Mouse (Mus musculus) telencephalon, adult 2 months (tissue): ENCODE data around the gene Spcs1.

Experiments
- DNase-seq: peaks from one replicate; pipeline ENCODE4 v3.0.0-alpha.2; 2011; ENCODE audit warnings: low read depth, low spot score

The Spcs1 gene

DNA sequence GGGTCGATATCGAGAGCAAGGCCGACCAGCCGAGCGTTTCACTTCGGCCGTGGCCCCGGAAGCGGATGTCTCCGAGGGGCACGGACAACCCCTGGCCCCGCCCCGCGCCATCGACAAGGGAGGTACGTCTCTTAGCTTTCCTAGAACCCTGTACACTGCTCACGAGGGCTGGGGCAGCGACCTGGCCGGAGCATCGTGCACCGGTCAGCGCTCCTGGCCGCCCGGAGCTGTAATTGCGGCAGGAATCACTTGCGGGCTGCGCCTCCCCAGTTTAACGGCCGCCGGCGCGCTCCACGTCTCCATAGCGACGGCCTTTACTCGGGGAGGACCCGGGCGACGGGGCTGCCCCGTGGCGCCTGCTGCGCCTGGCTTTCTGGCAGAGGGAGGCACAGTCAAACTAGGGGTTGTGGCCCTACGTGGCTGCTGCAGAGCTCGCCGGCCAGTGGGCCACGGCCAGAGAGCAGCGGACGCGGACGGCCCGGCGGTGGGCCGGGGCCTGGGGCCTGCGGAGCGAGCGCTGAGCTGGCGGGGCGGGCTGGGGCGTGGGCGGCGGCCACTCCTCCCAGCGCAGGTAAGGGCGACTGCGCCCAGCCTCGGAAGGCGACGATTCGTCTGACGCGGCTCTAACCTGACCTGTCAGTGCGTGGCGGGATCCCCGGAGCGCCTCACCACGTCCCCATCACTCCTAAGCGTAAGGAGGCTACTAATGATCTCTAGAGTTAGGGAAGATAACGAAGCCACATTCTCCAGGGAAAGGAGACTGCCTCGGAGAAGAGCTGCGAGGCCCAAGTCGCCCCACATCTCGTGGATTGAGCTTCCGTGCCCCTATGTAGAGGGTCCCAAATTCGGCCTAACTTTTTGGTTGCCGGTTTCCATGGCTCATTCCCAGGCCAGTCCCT lies at the start of gene Spcs1, which contains the start of gene Glt8d1:
Gene Spcs1 (minus strand): TSS at position 366 of the 899 bp plus-strand sequence.
Gene Glt8d1 (plus strand): TSS at position 94 of the 899 bp plus-strand sequence.
- peak; percentile 65 for DNase-seq

DNA sequence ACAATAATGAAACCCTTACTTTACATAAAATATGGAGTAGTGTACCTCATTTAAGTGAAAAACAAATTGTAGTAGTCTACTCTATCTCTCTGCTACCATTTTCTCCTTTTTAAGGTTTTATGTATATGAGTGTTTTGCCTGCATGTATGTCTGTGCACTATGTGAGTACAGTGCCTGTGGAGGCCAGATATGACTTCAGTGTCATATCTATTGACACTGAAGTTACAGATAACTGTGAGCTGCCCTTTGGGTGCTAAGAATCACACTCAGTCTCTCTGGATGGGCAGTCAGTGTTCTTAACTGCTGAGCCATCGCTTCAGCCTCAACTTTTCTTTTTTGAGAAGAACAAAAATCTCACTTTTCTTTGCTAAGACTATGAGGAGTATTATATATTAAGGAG lies 44.3 kb upstream of the Spcs1 start:
- no peak for DNase-seq

DNA sequence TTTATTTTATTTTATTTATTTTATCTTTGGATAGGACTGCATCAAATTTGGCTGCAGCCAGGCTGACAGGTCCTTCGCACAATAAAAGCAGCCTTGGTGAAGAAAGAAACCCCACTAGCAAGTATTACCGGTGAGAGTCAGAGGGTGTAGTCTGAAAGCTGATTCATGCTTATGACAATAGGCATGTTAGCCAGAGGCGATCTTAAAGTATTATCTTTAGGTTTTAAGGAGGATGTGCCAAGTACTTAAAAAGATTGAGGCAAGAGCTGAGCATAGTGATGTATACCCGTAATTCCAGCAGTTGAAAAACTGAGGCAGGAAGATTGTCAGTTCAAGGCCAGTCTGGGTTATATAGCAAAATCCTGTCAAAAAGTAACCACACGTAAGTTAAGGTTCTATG lies 43.8 kb upstream of the Spcs1 start:
- DNase-seq, result no peak

DNA sequence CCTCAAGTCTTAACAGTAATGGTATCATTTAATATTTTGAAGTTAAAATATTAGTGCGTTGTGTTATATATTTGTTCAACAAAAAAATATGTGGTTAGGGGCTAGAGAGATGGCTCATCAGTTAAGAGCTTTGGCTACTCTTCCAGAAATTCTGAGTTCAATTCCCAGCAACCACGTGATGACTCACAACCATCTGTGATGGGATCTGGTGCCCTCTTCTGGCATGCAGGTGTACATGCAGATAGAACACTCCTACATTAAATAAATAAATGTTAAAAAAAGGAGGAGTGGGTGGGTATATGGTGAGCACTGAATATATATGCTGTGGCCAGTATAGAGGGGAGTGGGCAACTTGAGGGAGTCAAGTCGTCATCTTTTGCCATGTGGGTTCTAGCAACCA lies 24.3 kb upstream of the Spcs1 start:
- DNase-seq, result no peak

DNA sequence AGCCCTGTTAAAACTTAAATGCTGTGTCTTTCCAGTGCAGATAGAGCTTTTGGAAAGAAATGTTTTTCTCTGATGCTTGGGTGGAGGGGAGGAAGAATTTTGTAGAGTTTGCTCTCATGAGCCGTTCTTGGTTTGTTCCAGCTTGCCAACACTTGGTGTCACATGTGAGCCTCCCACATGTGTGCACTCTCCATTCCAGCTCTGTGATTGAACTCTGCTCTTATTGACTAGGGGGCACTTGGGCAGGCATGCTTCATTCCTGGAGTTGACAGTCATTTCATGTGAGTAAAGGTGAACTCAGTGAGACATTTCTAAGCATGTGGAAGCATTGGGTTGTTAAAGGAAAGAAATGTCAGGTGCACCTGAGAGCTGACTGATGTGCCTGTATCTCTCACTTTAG lies 21.1 kb upstream of the Spcs1 start:
- no peak for DNase-seq

DNA sequence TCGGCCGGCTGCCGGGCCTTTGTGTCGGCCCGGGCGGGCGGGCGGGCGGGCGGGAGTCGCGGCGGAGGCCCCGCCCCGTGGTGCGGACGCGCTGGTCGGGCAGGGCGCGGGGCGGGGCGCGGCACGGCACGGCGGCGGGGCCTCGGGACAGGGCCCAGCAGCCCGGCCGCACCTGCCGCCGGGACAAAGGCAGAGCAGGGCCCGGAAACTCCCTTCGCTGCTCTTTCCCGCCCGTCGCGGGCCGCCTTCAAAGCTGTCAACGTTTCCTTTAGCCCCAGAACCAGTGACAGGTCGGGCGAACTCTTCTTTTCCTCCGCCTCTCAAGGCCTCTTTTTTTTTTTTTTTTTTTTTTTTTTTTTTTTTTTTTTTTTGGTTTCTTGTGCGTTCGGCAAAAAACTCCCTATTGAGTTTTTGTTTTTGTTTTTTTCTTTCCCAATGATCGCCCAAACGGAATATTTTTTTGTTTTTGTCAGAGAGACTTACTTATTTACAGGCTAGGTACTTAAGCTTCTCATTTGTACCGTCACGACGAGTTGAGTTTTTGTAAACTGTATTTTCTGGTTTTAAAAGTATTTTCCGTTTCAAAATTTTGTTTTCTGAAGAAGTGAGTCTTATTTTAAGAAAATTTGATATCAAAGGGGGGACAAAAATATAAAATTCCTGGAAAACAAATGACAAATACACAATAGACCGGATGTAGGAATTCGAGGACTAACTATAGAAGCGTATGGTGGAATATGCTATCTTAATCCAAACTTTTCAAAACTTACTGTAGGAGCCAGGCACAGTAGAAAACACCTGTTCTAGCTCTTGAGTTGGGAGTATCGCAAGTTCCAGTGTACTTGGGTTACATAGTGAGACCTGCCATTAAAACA lies 18.1 kb upstream of the Spcs1 start:
- peak; percentile 31 for DNase-seq

DNA sequence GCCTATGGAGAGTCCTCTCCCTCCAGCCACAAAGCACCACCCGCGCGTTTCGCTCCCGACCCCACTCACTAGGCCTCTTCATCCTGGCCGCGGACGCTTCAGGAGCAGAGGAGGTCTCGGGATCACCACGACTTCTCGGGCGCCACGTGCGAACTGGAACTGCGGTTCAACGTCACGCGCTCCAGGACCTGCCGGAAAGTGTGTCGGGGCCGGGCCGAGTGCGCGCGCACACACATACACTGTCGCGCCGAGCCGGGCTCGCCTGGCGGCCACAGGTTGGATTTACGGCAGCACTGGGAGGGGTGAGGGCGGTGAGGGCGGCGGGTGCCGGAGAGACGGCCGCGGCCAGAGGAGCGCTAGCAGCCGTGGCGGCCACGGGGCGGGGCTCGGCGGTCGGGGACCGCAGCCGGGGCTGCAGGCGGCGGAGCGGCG lies 17.4 kb upstream of the Spcs1 start, which contains the start of the genes Pbrm1 and Gnl3:
Gene Pbrm1 (plus strand): TSS at position 279 of the 432 bp plus-strand sequence.
Gene Gnl3 (minus strand): TSS at position 293 of the 432 bp plus-strand sequence.
- peak; percentile 94 for DNase-seq

DNA sequence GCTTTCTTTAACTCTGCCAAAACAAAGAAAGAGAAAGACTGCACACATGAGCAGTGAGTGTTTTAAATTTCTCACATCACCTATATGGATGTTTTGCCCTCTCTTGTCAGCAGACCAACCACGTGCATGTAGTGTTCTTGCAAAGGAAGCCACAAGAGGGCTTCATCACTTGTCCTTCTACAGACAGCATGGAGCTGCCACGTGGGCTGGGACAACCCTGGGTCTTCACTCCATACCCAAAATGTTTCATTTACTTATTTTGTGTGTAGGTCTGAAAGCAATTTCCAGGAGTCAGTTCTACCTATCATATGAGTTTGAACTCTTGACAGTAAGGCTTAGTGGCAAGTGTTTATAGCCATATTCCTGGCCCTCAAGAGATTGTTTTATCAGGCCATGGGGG lies 16.4 kb upstream of the Spcs1 start:
- peak; percentile 8 for DNase-seq

DNA sequence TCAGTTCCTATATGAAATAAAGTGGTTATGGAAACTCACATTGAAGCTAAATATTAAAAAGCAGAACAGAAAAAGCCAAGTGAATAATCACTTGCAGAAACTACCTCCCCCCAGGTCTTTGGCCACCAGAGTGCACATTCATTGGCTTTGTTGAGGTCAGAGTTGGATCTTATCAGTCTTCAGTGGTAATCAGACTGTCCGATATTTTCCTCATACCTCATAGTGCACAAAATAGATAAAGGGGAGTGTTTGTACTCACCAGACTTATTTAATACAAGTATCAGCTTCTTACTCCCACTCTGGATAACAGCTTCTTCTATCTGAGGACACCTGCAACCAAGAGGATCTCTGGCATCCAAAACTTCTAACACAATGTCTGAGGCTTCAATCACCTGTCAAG lies 14.6 kb upstream of the Spcs1 start:
- no peak for DNase-seq

DNA sequence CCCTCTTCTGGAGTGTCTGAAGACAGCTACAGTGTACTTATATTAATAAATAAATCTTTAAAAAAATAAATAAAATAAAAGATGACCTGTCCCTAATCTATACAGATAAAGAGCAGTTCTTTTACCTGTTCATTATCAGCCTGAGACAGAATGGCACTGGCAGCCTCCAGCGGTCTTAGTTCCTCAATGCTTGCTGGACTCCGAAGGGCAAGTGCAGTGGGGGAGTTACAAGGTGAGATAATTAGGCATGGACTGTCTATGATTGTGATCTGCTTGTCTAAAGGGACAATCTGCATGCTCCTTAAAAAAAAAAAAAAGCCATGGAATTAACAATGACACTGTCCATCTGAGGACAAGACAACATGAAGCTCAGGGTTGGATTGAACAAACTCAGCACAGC lies 12.5 kb upstream of the Spcs1 start:
- no peak for DNase-seq

DNA sequence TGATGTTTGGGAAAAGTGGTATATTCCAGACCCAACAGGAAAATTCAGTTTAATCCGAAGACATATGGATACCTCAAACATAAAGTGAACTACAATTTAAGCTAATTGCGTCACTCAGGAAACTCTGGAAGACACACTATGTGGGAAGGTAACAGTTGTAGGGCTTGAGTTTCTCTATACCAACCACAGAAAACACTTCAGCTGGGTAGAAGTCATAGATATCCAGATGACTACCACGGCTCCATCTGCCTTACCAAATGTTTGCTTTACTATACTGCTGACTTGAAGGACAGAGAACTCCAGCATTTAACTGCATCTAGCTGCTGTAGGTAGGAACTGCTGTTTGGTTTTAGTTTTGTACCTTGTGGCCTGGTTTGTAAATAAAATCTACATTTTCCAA lies 10.1 kb upstream of the Spcs1 start:
- DNase-seq, result peak; percentile 34

DNA sequence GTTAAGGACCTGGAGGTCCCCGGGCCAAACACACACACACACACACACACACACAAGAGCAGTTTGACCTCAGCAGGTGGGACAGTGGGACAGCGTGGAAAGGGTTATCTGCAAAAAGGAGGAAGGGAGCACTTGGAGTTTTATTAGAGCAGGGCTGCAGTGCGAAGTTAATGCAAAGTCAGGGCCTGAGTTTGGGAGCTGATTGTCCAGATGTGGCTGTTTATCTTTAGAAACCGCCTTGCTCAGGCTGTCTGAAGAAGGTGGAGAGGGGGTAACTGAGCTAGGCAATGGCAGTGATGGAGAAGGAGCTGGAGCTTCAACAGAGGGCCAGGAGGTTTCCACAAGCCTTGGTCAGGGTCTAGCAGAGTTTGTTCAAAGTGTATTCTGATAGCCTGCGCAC lies 5.3 kb upstream of the Spcs1 start:
- no peak for DNase-seq

DNA sequence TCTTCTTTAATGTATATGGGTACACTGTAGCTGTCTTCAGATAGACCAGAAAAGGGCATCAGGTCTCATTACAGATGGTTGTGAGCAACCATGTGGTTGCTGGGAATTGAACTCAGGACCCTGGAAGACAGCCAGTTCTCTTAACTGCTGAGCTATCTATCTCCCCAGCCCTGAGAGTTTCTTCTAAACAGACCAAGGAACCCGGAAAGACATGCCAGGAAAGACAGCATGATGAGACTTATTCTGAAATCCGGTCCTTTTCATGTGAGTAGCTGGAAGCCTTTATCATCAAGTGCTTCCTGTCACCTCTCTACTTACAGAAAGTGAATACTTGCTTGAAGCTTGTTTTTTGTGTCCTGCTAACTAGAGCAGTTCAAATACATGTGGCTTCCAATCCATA lies 3.1 kb upstream of the Spcs1 start:
- no peak for DNase-seq

DNA sequence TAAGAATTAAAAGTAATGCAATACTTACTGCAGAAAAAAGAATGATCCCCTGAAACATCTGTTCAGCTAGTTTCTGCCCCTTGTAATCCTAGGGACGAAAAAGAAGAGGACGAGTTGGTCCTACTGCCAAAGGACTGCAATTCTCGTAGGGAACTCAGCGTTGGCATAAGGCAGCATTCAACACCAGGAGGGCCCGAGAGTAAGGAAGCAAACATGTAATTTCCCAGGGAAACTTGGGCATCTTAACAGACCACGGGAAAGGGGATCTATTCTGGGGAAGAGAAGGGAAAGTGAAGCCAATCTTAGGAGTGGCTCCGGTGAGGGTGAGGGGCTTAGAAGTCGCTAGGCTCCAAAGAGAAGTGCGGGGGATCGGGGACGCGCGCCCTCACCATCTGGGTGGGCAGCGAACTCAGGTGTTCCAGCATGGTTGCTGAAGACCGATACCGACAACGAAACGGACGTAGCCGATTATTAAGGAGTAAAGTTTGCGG lies 611 bp downstream of the Spcs1 start:
- peak; percentile 6 for DNase-seq

DNA sequence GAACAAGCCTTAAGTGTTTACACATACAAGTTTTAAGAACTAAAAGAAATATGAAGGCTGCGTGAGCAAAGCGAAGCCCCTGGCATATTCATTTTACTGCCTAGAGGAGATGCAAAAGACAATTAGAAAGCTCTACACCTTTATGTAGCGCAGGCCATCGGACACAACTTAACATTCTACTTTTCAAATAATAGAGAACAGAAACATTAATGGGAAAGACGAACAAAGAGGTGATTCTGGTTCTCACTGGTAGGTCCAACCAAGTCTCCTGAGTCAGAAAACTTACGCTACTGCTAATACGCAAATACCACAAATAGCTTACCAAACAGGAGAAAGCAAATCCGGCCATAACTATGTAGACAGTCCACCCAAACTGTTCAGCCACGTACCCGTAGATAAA lies 1.1 kb downstream of the Spcs1 start:
- no peak for DNase-seq

DNA sequence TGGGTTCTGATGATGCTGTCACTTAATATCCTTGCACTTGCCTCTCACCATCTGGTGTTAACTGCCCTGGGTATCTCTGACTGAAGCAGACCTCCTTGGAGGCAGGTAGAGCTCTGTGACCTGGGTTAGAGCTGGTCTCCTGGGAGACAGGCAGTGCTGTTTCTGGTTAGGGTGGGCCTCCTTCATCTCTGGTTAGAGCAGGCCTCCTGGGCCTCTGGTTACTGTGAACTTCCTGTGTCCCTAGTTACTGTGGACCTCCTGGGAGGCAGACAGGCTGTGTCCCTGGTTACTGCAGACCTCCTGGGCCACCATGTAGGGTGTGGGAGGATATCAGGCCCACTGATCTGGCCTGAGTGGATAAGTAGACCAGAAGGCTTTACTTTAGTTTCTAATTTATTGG lies 5.1 kb downstream of the Spcs1 start:
- DNase-seq, result no peak

DNA sequence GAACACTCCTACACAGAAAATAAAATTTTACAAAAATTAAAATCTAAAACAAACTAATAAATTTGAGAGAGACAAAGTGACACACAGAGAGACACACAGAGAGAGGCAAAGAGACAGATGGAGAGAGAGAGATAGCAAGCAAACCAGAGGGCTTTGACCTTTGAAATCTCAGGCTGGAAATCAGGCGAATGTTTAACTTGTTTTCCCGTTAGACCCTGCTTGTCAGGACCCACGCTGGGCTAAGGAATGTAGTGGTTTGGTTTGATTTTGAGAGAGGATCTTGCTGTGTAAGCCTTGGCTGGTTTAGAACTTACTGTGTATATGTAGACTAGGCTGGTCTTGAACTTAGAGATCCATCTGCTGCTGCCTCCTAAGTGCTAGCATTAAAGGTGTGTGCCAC lies 25.2 kb downstream of the Spcs1 start:
- no peak for DNase-seq

DNA sequence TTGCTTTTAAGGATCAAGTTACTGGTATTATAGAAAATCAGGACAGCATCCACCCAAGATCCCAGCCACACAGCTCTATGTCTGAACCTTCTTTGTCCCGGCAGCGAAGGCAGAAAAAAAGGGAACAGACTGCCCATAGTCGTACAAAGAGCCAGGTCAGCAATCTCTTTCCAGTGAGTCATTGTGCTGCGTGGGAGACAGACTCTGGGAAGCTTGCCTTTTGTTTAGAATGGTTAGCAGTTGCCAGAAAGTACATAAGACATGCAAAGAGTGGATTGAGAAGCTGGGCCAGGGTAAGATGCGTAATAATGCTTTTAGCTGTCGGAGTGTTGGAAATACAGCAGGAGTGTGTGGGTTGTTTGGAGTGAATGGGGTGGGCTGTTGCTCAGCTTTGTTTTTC lies 27.3 kb downstream of the Spcs1 start:
- DNase-seq, result peak; percentile 87

DNA sequence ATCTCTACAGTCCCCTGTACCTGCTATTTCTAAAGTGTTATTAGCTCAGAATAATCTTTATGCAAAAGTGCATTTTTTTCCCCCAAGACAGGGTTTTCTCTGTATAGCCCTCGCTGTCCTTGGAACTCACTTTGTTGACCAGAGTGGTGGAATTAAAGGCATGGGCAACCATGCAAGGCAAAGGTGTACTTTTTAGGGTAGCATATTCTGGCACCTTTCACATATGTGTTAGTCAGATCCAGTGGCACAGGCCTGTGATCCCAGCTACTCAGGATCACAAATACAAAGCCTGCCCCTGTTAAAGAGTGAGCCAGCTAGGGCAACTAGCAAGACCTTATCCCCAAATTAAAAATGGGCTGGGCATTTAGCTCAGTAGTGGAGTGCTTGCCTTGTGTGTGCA lies 41.1 kb downstream of the Spcs1 start:
- no peak for DNase-seq

DNA sequence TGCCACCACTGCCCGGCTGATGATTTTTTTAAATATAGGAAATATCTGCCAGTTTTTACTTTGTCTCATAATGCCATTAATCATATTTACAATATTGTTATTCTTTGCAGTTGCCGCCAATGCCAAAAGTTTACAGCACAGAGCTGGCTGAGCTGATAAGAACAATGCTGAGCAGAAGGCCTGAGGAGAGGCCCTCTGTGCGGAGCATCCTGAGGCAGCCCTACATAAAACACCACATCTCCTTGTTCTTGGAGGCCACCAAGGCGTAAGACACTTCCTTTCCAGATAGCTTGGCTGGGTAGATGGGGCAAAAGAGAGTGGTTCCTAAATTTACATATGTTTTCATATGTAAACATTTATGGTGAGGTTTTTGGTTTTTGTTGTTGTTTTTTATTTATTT lies 42.4 kb downstream of the Spcs1 start:
- no peak for DNase-seq

DNA sequence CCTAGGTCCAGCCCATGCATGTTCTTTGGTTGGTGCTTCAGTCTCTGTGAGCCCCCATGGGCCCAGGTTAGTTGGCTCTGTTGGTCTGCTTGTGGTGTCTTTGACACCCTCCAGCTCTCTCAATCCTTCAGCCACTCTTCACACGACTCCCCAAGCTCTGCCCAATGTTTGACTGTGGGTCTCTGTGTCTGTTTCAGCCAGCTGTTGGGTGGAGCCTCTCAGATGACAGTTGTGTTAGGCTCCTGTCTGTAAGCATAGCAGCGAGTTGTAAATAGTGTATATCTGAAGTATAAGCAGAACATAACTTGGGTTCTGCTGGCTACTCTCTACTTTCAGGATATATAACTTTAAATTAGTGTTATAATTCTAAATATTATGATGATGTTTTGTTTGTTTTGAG lies 43.0 kb downstream of the Spcs1 start:
- no peak for DNase-seq

DNA sequence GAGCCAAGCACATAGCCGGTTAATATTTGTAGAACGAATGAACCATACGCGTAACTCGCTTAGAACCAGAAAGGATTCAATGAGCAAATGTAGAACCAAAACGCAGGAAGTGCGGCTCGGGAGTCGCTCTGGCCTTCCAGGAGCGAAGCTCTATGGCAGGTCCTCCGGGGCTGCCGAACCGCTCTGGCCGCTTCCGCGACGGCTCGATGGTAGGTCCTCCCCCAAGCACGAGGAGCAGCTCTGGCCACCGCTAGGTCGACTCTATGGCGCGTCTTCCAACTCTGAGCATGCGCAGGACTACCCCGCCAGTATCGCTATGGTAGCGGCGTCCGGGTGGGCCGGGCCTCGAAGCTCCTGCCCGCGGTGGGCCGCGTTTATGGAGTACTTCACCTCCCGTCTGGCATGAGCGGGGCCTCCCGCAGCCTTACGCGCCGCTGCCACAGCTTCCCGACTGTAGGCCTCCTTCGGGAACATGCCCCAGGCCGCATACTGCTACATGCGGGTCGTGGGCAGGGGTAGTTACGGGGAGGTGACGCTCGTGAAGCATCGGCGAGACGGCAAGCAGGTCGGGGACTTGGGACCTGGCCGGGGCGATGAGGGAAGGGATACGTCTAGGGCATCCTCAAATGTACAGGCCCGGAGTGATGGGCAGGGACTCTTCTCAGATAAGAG lies 50.2 kb downstream of the Spcs1 start, which contains the start of gene Nek4:
Gene Nek4 (plus strand): TSS at position 224 of the 672 bp plus-strand sequence.
- DNase-seq, result peak; percentile 98
